Mouse (Mus musculus) spleen, embryonic (tissue): ENCODE measurements at regions not wholly inside any gene's neighbourhood (a gene's known extent, or its start where the extent isn't known, plus 50 kb on each side); places are given as distances from the start of the nearest gene placed in this dataset.

Experiments used
- CTCF ChIA-PET: fragments of 350-600 bp; sonication (Branson Sonifier 250); formaldehyde crosslinking; loops from one replicate; lab custom pipeline; 2022; lab: Charles Lee

GRCm38 (mm10) chr1:189476796-189477195 is 74.7 kb upstream of the Kcnk2 start:
- CTCF ChIA-PET = no interaction called here

GRCm38 (mm10) chr1:189473071-189473470 is 71.0 kb upstream of the Kcnk2 start:
- CTCF ChIA-PET = no interaction called here

- CTCF ChIA-PET = no interaction called here
These were observed 56.3 kb upstream of the Kcnk2 start for GRCm38 (mm10) chr1:189458421-189458820.
